Mouse (Mus musculus): ENCODE results near the gene Tmem159. TPM values are rescaled to one million over a fixed set of nuclear protein-coding genes. Genes with fewer than 3 reads are reported as not detected.
A peak's percentile ranks its signal among the peaks of the same experiment; 100 is the strongest.

Tmem159 gene
- total and polyA plus RNA-seq, 2 experiments = 3.0 to 3.2 TPM

DNA sequence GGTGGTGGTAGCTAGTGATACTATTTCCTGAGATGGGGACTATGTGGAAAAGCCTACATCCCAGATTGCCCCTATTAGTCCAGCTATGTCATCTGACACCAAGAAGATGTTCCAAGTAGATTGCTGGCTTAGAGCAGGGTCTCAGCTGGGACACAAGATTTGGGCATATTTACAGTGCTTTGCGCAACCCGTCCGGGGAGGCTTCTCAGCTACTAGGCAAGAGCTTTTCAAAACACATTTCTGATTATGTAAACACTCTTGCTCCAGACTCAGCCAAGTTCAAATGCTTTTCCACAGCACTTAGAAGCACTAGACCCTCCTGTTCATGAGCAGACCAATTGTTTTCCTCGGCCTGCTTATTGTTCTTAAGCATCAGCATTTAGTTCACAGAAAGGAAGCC, 21.6 kb downstream of the Tmem159 start:
- WGBS = 35% methylated on average over 4 of the region's 4 CpGs
- H3K4me3 ChIP-seq (ENCODE audit: insufficient read depth, low read depth, low read length) = no peak overlapping the region
- TF ChIP-seq POLR2A (IDR thresholded peaks at IDR 0.05; ENCODE audit: extremely low read depth, insufficient read depth, low read length) (no peak), CTCF (IDR thresholded peaks at IDR 0.05; ENCODE audit: low read depth, low read length) (no peak)
- H3K27me3 ChIP-seq (ENCODE audit: control insufficient read depth, insufficient read depth, low read length) = no peaks in the 10 kb centered on the region
- no peaks in the 10 kb centered on the region for H3K36me3 ChIP-seq (ENCODE audit: control insufficient read depth, insufficient read depth, low read length)
- peak; percentile 55 for DNase-seq (ENCODE audit: extremely low read depth, low read depth, low spot score)
- no peak overlapping the region for H3K9ac ChIP-seq (ENCODE audit: low read depth, low read length)
- H3K4me1 ChIP-seq (ENCODE audit: control insufficient read depth, insufficient read depth, low read length) = peaks cover 3% of the 10 kb centered on the region; the same call in 1 of the 2 replicates
- H3K79me2 ChIP-seq (ENCODE audit: control insufficient read depth, insufficient read depth, low read length) = no peaks in the 10 kb centered on the region
- H3K27ac ChIP-seq (replicated peaks; ENCODE audit: insufficient read depth, low read depth, low read length) = no peak overlapping the region

DNA sequence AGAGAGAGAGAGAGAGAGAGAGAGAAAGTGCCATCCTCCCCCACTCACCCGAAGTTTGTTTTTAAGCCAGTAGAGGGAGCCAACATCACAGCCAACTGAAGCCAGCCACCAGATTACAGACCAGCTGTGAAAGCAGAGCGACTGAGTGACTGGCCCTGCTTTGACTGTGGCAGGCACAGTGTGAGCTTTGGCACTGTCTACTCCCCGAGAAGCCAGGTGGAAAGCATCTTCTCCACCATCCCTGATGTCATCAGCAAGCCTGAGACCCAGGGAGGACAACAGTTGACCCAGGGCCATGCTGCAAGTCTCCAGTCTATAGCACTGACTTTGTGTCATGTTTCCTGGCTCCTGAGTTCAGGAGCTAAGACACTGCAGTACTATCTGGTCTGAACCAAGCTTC, 22.7 kb downstream of the Tmem159 start:
- Histone ChIP-seq H3K36me3 (ENCODE audit: control insufficient read depth, insufficient read depth, low read length) (no peaks in the 10 kb centered on the region), H3K4me3 (ENCODE audit: insufficient read depth, low read depth, low read length) (no peak overlapping the region), H3K4me1 (ENCODE audit: control insufficient read depth, insufficient read depth, low read length) (peaks cover 3% of the 10 kb centered on the region; the same call in 1 of the 2 replicates), H3K9ac (ENCODE audit: low read depth, low read length) (no peak overlapping the region), H3K79me2 (ENCODE audit: control insufficient read depth, insufficient read depth, low read length) (no peaks in the 10 kb centered on the region), H3K27ac (replicated peaks; ENCODE audit: insufficient read depth, low read depth, low read length) (no peak overlapping the region), H3K27me3 (ENCODE audit: control insufficient read depth, insufficient read depth, low read length) (no peaks in the 10 kb centered on the region)
- 0% methylated on average over 3 of the region's 3 CpGs for WGBS
- peak; percentile 72 for DNase-seq (ENCODE audit: extremely low read depth, low read depth, low spot score)
- TF ChIP-seq CTCF (IDR thresholded peaks at IDR 0.05; ENCODE audit: low read depth, low read length) (peak; percentile 78), POLR2A (IDR thresholded peaks at IDR 0.05; ENCODE audit: extremely low read depth, insufficient read depth, low read length) (no peak)

DNA sequence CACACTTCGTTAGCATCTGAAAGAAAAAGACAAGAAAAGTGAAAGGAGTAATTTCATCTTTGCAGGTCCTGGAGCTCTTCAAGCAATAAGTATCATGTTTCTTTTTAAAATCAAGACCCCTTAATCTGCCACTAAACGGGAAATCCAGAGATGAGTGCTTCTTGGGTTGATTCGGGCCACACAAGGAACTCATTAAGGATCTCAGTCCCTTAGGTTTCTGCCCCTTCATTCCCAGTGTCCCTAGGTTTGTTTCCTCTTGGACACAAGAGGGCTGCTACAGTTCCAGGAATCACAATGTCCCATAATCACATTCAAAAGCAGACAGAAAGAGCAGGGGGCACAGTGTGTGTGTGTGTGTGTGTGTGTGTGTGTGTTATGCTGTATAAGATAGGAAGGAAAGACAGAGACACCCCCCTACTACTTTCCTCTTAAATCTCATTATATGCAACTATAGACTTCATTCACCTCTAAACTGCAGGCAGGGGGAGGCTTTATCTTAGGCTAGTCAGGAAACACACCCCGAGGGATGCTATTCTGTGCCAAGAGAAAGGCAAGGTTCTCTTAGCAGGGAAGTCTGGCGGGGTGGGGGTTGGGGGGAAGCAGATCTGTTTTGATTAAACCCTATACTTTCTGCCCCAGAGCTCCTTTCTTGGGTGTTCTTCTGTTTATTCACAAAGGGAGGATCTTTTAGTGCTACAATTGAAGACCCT, 25.0 kb downstream of the Tmem159 start:
- Histone ChIP-seq H3K4me1 (ENCODE audit: control insufficient read depth, insufficient read depth, low read length) (peaks cover 3% of the 10 kb centered on the region; the same call in 1 of the 2 replicates), H3K9ac (ENCODE audit: low read depth, low read length) (no peak overlapping the region), H3K27me3 (ENCODE audit: control insufficient read depth, insufficient read depth, low read length) (no peaks in the 10 kb centered on the region), H3K79me2 (ENCODE audit: control insufficient read depth, insufficient read depth, low read length) (no peaks in the 10 kb centered on the region), H3K36me3 (ENCODE audit: control insufficient read depth, insufficient read depth, low read length) (no peaks in the 10 kb centered on the region), H3K27ac (replicated peaks; ENCODE audit: insufficient read depth, low read depth, low read length) (no peak overlapping the region), H3K4me3 (ENCODE audit: insufficient read depth, low read depth, low read length) (no peak overlapping the region)
- no peak for DNase-seq (ENCODE audit: extremely low read depth, low read depth, low spot score)
- no peak for TF ChIP-seq CTCF (IDR thresholded peaks at IDR 0.05; ENCODE audit: low read depth, low read length)
- TF ChIP-seq POLR2A (IDR thresholded peaks at IDR 0.05; ENCODE audit: extremely low read depth, insufficient read depth, low read length) = no peak
- WGBS = 78% methylated on average over 5 of the region's 5 CpGs

DNA sequence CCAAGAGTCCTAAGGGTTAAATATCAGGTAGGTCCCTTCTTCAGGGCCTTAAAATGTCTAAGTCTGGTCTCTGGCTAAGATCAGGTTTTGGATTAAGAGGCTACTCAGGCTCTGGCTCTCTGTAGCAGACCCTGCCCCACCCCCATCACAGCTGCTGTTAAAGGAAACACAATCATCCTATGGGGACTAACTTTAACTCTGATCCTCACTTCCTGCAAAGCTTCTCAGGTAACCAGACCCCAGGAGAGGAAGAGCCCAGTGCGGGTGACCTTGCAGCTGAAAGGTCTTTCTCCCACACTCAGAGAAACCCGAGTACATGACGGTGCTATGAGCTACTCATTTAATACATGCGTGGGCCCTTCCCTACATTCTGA, 25.5 kb downstream of the Tmem159 start:
- no peaks in the 10 kb centered on the region for H3K79me2 ChIP-seq (ENCODE audit: control insufficient read depth, insufficient read depth, low read length)
- no peak for TF ChIP-seq POLR2A (IDR thresholded peaks at IDR 0.05; ENCODE audit: extremely low read depth, insufficient read depth, low read length)
- no peak for TF ChIP-seq CTCF (IDR thresholded peaks at IDR 0.05; ENCODE audit: low read depth, low read length)
- H3K4me3 ChIP-seq (ENCODE audit: insufficient read depth, low read depth, low read length) = no peak overlapping the region
- no peaks in the 10 kb centered on the region for H3K36me3 ChIP-seq (ENCODE audit: control insufficient read depth, insufficient read depth, low read length)
- no peak overlapping the region for H3K9ac ChIP-seq (ENCODE audit: low read depth, low read length)
- no peaks in the 10 kb centered on the region for H3K27me3 ChIP-seq (ENCODE audit: control insufficient read depth, insufficient read depth, low read length)
- peaks cover 3% of the 10 kb centered on the region; the same call in 1 of the 2 replicates for H3K4me1 ChIP-seq (ENCODE audit: control insufficient read depth, insufficient read depth, low read length)
- H3K27ac ChIP-seq (replicated peaks; ENCODE audit: insufficient read depth, low read depth, low read length) = no peak overlapping the region
- no peak for DNase-seq (ENCODE audit: extremely low read depth, low read depth, low spot score)
- 78% methylated on average over 4 of the region's 4 CpGs for WGBS

- Histone ChIP-seq H3K4me3 (ENCODE audit: insufficient read depth, low read depth, low read length) (no peak overlapping the region), H3K36me3 (ENCODE audit: control insufficient read depth, insufficient read depth, low read length) (no peaks in the 10 kb centered on the region), H3K27me3 (ENCODE audit: control insufficient read depth, insufficient read depth, low read length) (no peaks in the 10 kb centered on the region), H3K27ac (replicated peaks; ENCODE audit: insufficient read depth, low read depth, low read length) (no peak overlapping the region), H3K4me1 (ENCODE audit: control insufficient read depth, insufficient read depth, low read length) (peaks cover 2% of the 10 kb centered on the region; the same call in 1 of the 2 replicates), H3K9ac (ENCODE audit: low read depth, low read length) (no peak overlapping the region), H3K79me2 (ENCODE audit: control insufficient read depth, insufficient read depth, low read length) (no peaks in the 10 kb centered on the region)
- 88% methylated on average over 4 of the region's 4 CpGs for WGBS
- DNase-seq (ENCODE audit: extremely low read depth, low read depth, low spot score) = no peak
- TF ChIP-seq CTCF (IDR thresholded peaks at IDR 0.05; ENCODE audit: low read depth, low read length) (no peak), POLR2A (IDR thresholded peaks at IDR 0.05; ENCODE audit: extremely low read depth, insufficient read depth, low read length) (no peak)
Measured at GRCm38 (mm10) chr7:120128951-120129350, 26.8 kb downstream of the Tmem159 start.

- WGBS = 79% methylated on average over 1 of the region's 1 CpGs
- H3K79me2 ChIP-seq (ENCODE audit: control insufficient read depth, insufficient read depth, low read length) = no peaks in the 10 kb centered on the region
Measured at GRCm38 (mm10) chr7:120142743-120143142, 40.6 kb downstream of the Tmem159 start.

More at GRCm38 (mm10) chr7:120142743-120143142, 40.6 kb downstream of the Tmem159 start:
- H3K9ac ChIP-seq (ENCODE audit: low read depth, low read length) = no peak overlapping the region
- no peak overlapping the region for H3K27ac ChIP-seq (replicated peaks; ENCODE audit: insufficient read depth, low read depth, low read length)
- TF ChIP-seq POLR2A (IDR thresholded peaks at IDR 0.05; ENCODE audit: extremely low read depth, insufficient read depth, low read length) (no peak), CTCF (IDR thresholded peaks at IDR 0.05; ENCODE audit: low read depth, low read length) (no peak)
- no peaks in the 10 kb centered on the region for H3K4me1 ChIP-seq (ENCODE audit: control insufficient read depth, insufficient read depth, low read length)
- H3K27me3 ChIP-seq (ENCODE audit: control insufficient read depth, insufficient read depth, low read length) = no peaks in the 10 kb centered on the region
- no peak for DNase-seq (ENCODE audit: extremely low read depth, low read depth, low spot score)
- no peak overlapping the region for H3K4me3 ChIP-seq (ENCODE audit: insufficient read depth, low read depth, low read length)
- no peaks in the 10 kb centered on the region for H3K36me3 ChIP-seq (ENCODE audit: control insufficient read depth, insufficient read depth, low read length)
